Comparison of ENCODE assay signal across 8 mouse cellular contexts in the genomic region with DNA sequence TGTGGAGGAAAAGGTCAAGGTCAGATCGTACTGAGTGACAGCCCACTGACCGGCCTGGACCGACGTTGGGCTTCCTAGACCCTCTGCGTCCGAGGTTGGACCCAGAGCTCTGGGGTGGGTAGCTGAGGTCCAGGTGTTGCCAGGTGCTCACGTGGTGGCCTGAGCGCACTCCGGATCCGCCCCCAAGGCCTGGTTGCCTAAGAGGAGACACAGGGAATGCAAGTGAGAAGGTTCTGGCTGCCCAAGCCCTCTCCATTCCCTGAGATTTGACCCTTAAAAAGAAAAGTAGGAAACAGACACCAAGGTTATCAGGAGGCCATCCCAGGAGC. TPM values are rescaled to one million over a fixed set of nuclear protein-coding genes. Genes with fewer than 3 reads are reported as not detected.
DNase-seq lines count a peak whose midpoint lies in the region; ATAC-seq lines count a peak whose summit lies in the region.

No protein-coding gene starts in this region.

- DNase-seq in heart, postnatal 25 days (ENCODE audit: low spot score), result no peak
- peak; percentile 50 for DNase-seq in embryonic facial prominence, embryonic 10.5 days (ENCODE audit: low spot score)
- DNase-seq in intestine, embryonic 14.5 days (ENCODE audit: low spot score), result peak; percentile 72
- no peak for DNase-seq in gastrocnemius, adult 18-20 months (ENCODE audit: low spot score)
- DNase-seq in spleen, postnatal 36 days (ENCODE audit: low spot score in 2 of 2), result no peak

- H3K27ac ChIP-seq in heart, embryonic 14.5 days (replicated peaks in 1 of 2; ENCODE audit: control insufficient read depth in 1 of 2, insufficient read depth in 1 of 2, low read depth in 2 of 2, low read length in 2 of 2), result peak overlapping the region; percentile 41 to 82
- H3K27ac ChIP-seq in embryonic facial prominence, embryonic 10.5 days (replicated peaks), result peak overlapping the region; percentile 88
- peak overlapping the region; percentile 25; the same call in 1 of the 2 replicates for H3K27ac ChIP-seq in intestine, embryonic 14.5 days (ENCODE audit: low read depth)
- 0 out of 2 replicates have a peak overlapping the region, but pooled peaks have one; percentile 51 for H3K27ac ChIP-seq in liver, embryonic 15.5 days (replicated peaks)
- no peak overlapping the region; the same call in 1 of the 2 replicates for H3K27ac ChIP-seq in stomach, embryonic 14.5 days (ENCODE audit: low read length)

- H3K36me3 ChIP-seq in heart, embryonic 14.5 days (ENCODE audit: control insufficient read depth, insufficient read depth, low read length), result peaks cover 44% of the 10 kb centered on the region
- peaks cover 41% of the 10 kb centered on the region for H3K36me3 ChIP-seq in embryonic facial prominence, embryonic 10.5 days (replicated peaks)
- peaks cover 38% of the 10 kb centered on the region for H3K36me3 ChIP-seq in intestine, embryonic 14.5 days (ENCODE audit: control insufficient read depth, insufficient read depth, low read length)
- peaks cover 20% of the 10 kb centered on the region for H3K36me3 ChIP-seq in liver, embryonic 15.5 days (replicated peaks)
- H3K36me3 ChIP-seq in stomach, embryonic 14.5 days (ENCODE audit: control insufficient read depth, insufficient read depth, low read length), result peaks cover 25% of the 10 kb centered on the region

- ATAC-seq in heart, embryonic 14.5 days (ENCODE audit: insufficient number of reproducible peaks, insufficient read depth, low FRiP score, low read depth), result peak; percentile 52
- ATAC-seq in intestine, embryonic 14.5 days (replicated peaks; ENCODE audit: low FRiP score, low TSS enrichment, low read depth), result peak; percentile 74
- ATAC-seq in liver, embryonic 15.5 days (ENCODE audit: insufficient read depth), result peak; percentile 42
- peak; percentile 48 for ATAC-seq in stomach, embryonic 14.5 days (ENCODE audit: insufficient number of reproducible peaks, insufficient read depth, low FRiP score, low read depth)

- H3K4me3 ChIP-seq in heart, embryonic 14.5 days (ENCODE audit: control insufficient read depth in 1 of 2, insufficient read depth in 1 of 2, low read depth in 1 of 2, low read length in 2 of 2), result peak overlapping the region; percentile 82 to 98
- H3K4me3 ChIP-seq in embryonic facial prominence, embryonic 10.5 days, result peak overlapping the region; percentile 81
- H3K4me3 ChIP-seq in intestine, embryonic 14.5 days (ENCODE audit: low read depth, low read length), result peak overlapping the region; percentile 74
- peak overlapping the region; percentile 83 for H3K4me3 ChIP-seq in liver, embryonic 15.5 days (replicated peaks)
- peak overlapping the region; percentile 89 for H3K4me3 ChIP-seq in stomach, embryonic 14.5 days (ENCODE audit: low read depth, low read length)

- H3K4me1 ChIP-seq in heart, embryonic 14.5 days (ENCODE audit: control insufficient read depth in 2 of 2, insufficient read depth in 2 of 2, low read length in 2 of 2), result peaks cover 20 to 24% of the 10 kb centered on the region in 2 experiments
- H3K4me1 ChIP-seq in embryonic facial prominence, embryonic 10.5 days, result peaks cover 25% of the 10 kb centered on the region
- H3K4me1 ChIP-seq in intestine, embryonic 14.5 days (replicated peaks; ENCODE audit: control insufficient read depth, insufficient read depth, low read length), result peaks cover 15% of the 10 kb centered on the region
- H3K4me1 ChIP-seq in liver, embryonic 15.5 days (replicated peaks), result peaks cover 30% of the 10 kb centered on the region
- H3K4me1 ChIP-seq in stomach, embryonic 14.5 days (ENCODE audit: control insufficient read depth, insufficient read depth, low read length), result peaks cover 14% of the 10 kb centered on the region

- peak overlapping the region; percentile 87 for H3K4me2 ChIP-seq in heart, embryonic 14.5 days (ENCODE audit: low read length)
- peak overlapping the region; percentile 83 for H3K4me2 ChIP-seq in intestine, embryonic 14.5 days (ENCODE audit: low read length)
- H3K4me2 ChIP-seq in liver, embryonic 15.5 days, result peak overlapping the region; percentile 98
- peak overlapping the region; percentile 98 for H3K4me2 ChIP-seq in stomach, embryonic 14.5 days (replicated peaks; ENCODE audit: low read depth, low read length)

- intact Hi-C loops in heart, postnatal 25 days (cut with DNase I), result loop anchor here (2.0 kb wide), 1 partner anchor 34 kb away; no protein-coding TSS in a partner anchor

- H3K9ac ChIP-seq in heart, embryonic 14.5 days (ENCODE audit: low read length), result peak overlapping the region; percentile 98
- H3K9ac ChIP-seq in intestine, embryonic 14.5 days (ENCODE audit: low read length), result peak overlapping the region; percentile 70
- H3K9ac ChIP-seq in liver, embryonic 15.5 days, result peak overlapping the region; percentile 74
- peak overlapping the region; percentile 72 for H3K9ac ChIP-seq in stomach, embryonic 14.5 days (replicated peaks; ENCODE audit: low read depth, low read length)

- H3K9me3 ChIP-seq in heart, embryonic 14.5 days (ENCODE audit: control insufficient read depth, low read length), result no peaks in the 10 kb centered on the region
- no peaks in the 10 kb centered on the region for H3K9me3 ChIP-seq in embryonic facial prominence, embryonic 10.5 days
- no peaks in the 10 kb centered on the region for H3K9me3 ChIP-seq in intestine, embryonic 14.5 days (ENCODE audit: control insufficient read depth, low read length)
- no peaks in the 10 kb centered on the region for H3K9me3 ChIP-seq in liver, embryonic 15.5 days (replicated peaks)
- H3K9me3 ChIP-seq in stomach, embryonic 14.5 days (ENCODE audit: control insufficient read depth, low read depth, low read length), result no peaks in the 10 kb centered on the region

- under 1% methylated on average over 10 of the region's 10 CpGs for WGBS in heart, embryonic 14.5 days
- WGBS in embryonic facial prominence, embryonic 10.5 days, result 1% methylated on average over 10 of the region's 10 CpGs
- 0% methylated on average over 10 of the region's 10 CpGs for WGBS in intestine, embryonic 14.5 days
- WGBS in liver, embryonic 15.5 days (ENCODE audit: insufficient replicate concordance), result 0% methylated on average over 10 of the region's 10 CpGs
- 2% methylated on average over 10 of the region's 10 CpGs for WGBS in stomach, embryonic 14.5 days

- H3K27me3 ChIP-seq in heart, embryonic 14.5 days (ENCODE audit: control insufficient read depth, insufficient read depth, low read length), result no peaks in the 10 kb centered on the region
- no peaks in the 10 kb centered on the region for H3K27me3 ChIP-seq in embryonic facial prominence, embryonic 10.5 days (replicated peaks; ENCODE audit: low read depth, poor library complexity, severe bottlenecking)
- H3K27me3 ChIP-seq in intestine, embryonic 14.5 days (replicated peaks; ENCODE audit: control insufficient read depth, insufficient read depth, low read length), result no peaks in the 10 kb centered on the region
- no peaks in the 10 kb centered on the region for H3K27me3 ChIP-seq in liver, embryonic 15.5 days
- H3K27me3 ChIP-seq in stomach, embryonic 14.5 days (ENCODE audit: control insufficient read depth, insufficient read depth, low read length), result no peaks in the 10 kb centered on the region

RNA-seq across cellular contexts. Expression of a gene that starts 0.6 kb away (rescaled TPM):
- 99.2 and 105 TPM in 2 replicates for polyA plus RNA-seq in heart, embryonic 14.5 days (2014; fragmentation: Nextera tagmentation; extraction: Ambion mirVana)
- total RNA-seq in heart, postnatal 25 days (2021), result 100 to 1,000 TPM; 277 to 296 TPM
- 76.6 and 77.0 TPM in 2 replicates for polyA plus RNA-seq in embryonic facial prominence, embryonic 10.5 days (2016; fragmentation: Nextera tagmentation; extraction: Ambion mirVana)
- 71.2 and 71.4 TPM in 2 replicates for polyA plus RNA-seq in intestine, embryonic 14.5 days (2014; fragmentation: Nextera tagmentation; extraction: Ambion mirVana)
- 26.4 and 26.8 TPM in 2 replicates for polyA plus RNA-seq in liver, embryonic 15.5 days (2015; fragmentation: Nextera tagmentation; extraction: Ambion mirVana)
- 48.1 and 48.3 TPM in 2 replicates for polyA plus RNA-seq in stomach, embryonic 14.5 days (2014; fragmentation: Nextera tagmentation; extraction: Ambion mirVana)
- 10 to 100 TPM; 27.3 to 33.8 TPM for total RNA-seq in gastrocnemius, adult 18-20 months (2021)

Comparison
In these comparisons a context has a peak if more than half of its experiments do, and no peak if none do; other contexts are left out.
1. DNase-seq: peak in embryonic facial prominence, embryonic 10.5 days (single experiment) and intestine, embryonic 14.5 days (single experiment); none in heart, postnatal 25 days (single experiment), gastrocnemius, adult 18-20 months (single experiment) and spleen, postnatal 36 days (0 of 2).
2. Peak in every context shown above with its lines, with median percentiles within 50 percentile points of each other: ATAC-seq, H3K4me2 ChIP-seq, H3K4me3 ChIP-seq and H3K9ac ChIP-seq.